Mouse (Mus musculus) monocyte, adult 59 days (primary cell): ENCODE results near the gene Hmg20a. TPM values are rescaled to one million over a fixed set of nuclear protein-coding genes. Genes with fewer than 3 reads are reported as not detected.

Experiments
- total RNA-seq, 2 experiments: library from RNA; stranded (reverse); gene quantifications; one replicate each; pipeline ENCODE4 v1.2.4; 2023

Gene Hmg20a
- 10 to 100 TPM; 28.1 to 30.2 TPM for total RNA-seq

GRCm38 (mm10) chr9:56417948-56418737 lies at the start of gene Hmg20a, which contains the start of gene Peak1:
TSS of gene Hmg20a (plus strand) at chr9:56418609.
TSS of gene Peak1 (minus strand) at chr9:56418067.

Other genes with a start within 250 kb of the Hmg20a start
- 10 to 100 TPM; 31.7 to 32.8 TPM for gene Peak1, start 542 bp upstream of the Hmg20a start, total RNA-seq